Mouse (Mus musculus) mature B cell (primary cell): ENCODE data around the gene Ttc9c.
"Not testable (repeated sequence)": the region's sequence is repeated elsewhere in the genome, so short reads cannot be mapped to it uniquely, and the experiment has no call there.

Experiments
- in situ Hi-C: fragments of 300-500 bp; cut with MboI; formaldehyde crosslinking; loops from 2 replicates; pipeline ENCODE4 v1.14.3; 2019

The Ttc9c gene

DNA sequence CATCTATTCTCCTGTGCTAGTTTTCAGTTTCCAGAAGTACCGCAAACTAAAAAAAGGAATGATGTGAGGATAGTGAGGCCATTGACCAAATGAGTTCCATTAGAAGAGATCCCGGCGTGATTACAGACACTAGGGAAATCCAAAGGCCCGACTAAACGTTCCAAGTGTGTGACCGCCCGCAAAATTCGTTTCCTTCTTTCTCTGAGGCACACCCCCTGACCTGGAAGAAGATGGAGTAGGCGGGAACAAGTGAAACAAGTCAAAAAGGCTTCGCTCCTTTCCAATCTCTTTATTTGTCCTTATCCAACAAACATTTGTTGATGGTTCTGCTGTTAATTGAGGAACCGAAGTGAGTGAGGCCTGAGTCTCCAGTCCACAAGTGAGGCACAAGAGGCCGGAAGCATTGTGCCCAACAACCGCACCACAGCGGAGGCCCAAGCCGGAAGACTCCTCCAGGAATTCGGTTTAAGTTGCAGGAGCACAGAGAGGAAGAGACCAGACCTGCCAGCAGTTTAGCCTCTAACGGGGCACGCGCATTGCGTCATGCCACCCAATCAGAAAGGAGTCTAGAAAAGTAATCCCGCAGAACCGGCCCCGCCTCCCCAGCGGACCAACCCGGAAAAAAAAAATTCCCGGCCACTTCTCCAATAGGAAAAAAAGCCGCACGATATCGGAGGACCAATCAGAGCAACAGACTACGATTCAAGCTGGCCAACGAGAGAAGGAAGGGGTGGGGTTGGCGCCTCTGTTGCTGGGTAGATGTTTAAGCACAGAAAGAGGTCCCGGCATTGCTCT lies at the start of gene Ttc9c:
Gene Ttc9c, minus strand, starts transcription at position 533 of the 795 bp plus-strand sequence.
- in situ Hi-C loops, result no loop called here

DNA sequence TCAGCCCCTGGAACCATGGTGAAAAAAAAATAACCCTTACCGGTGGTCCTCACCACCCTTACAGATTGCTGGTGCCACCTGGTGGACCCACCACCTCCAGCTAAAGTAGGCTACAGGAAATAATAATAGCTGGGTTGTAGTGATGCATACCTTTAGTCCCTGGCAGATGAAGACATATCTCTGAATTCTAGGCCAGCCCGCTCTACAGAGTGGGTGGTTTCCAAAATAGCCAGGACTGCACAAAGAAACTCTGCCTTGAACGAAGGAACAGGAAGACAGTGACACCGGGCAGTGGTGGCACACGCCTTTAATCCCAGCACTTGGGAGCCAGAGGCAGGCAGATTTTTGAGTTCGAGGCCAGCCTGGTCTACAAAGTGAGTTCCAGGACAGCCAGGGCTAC lies 45.1 kb upstream of the Ttc9c start:
- in situ Hi-C loops, result no loop called here

DNA sequence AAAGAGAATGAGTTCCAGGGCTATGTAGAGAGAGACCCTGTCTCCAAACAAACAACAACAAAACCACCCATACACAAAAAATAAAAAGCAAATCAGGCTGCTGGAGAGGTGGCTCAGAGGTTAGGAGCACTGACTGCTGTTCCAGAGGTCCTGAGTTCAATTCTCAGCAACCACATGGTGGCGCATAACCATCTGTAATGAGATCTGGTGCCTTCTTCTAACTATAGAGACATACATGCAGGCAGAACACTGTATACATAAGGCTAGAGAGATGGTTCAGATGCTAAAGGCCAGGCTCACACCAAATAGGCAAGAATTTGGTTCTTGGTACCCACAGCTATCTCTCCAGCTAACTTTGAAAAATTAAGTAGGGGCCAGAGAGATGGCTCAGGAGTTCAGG lies 39.9 kb upstream of the Ttc9c start:
- in situ Hi-C loops, result no loop called here

DNA sequence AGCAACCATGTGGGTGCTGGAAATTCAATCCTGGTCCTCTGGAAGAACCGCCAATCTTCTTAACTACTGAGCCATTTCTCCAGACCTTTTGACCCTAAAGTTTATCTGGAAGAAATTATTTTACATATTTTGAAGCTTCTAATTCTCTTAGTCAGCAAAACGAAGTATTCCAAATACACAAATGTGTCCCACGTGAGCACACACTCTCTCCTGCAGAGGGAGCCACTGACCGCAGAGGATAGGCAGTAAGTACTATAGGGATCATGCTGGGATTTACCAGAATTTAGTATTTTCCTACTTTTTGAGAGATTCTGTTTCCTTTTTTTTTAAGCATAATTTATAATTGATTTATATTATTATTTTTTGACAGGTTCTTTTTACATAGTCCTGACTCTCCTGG lies 38.6 kb upstream of the Ttc9c start:
- in situ Hi-C loops, result no loop called here

DNA sequence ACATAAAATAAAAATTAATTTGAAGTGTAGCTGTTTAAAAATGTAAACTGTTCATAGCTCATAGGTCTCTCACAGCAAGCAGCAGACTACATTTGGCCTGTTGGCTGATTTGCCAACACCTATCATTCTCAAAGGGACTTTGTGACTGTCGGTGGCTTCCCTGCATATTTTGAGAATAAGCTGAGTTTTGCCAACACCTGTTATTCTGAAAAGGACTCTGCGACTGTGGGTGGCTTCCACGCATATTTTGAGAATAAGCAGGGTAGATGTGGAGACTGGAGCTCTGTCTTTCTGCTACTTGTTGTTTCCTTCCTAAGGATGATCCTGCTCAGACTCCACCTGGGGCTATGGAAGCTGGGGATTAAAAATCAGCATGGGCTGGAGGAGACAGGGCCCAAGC lies 34.0 kb upstream of the Ttc9c start:
- in situ Hi-C loops, result loop anchor here (5.0 kb wide), 1 partner anchor 259 kb away; no protein-coding TSS in a partner anchor

DNA sequence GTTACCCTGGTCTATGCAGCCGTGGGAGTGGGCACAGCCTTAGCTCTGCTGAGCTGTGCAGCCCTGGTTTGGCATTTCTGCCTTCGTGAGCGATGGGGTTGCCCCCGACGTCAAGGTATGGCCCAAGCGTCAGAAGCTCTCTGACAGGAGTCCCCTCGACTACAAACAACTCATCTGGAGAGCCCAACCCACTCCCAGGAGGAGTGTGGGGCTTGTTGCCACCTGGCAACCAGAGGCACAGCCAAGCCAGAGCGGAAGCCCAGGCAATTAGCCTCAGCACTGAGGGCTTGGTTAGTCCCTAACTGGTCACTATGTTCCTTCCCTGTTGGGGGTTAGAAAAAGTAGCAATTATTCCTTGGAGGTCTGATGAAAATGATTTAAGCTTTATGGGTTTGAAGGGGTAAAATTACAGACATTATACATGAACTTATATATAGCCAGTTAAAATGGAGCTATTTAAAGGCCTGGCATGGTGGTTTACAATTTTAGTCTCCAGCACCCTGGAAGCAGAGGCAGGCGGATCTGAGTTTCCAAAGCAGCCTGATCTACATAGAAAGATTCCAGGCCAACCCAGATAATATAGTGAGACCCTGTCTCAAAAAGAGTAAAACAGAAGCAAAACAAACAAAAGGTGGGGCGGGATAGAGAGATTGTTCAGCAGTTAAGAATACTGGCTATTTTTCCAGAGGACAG lies 33.2 kb upstream of the Ttc9c start:
- in situ Hi-C loops, result loop anchor here (5.0 kb wide), 1 partner anchor 260 kb away; no protein-coding TSS in a partner anchor

DNA sequence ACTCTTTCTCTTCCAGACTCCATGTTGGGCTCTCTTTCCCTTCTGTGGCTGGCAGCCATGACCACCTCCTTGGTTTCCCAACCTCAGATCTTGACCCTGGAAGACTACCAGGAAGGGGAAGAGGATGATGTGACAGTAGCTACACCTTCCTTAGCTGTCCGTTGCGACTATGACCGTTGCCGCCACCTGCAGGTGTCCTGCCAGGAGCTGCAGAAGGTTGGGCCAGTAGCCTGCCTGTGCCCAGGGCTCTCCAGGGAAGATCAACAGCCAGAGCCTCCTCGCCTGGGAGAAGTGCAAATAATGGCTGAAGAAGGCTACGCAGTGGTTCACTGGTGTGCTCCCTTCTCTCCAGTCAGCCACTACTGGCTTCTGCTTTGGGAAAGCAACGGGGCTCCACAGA lies 32.5 kb upstream of the Ttc9c start:
- in situ Hi-C loops, result loop anchor here (5.0 kb wide), 1 partner anchor 261 kb away; no protein-coding TSS in a partner anchor

DNA sequence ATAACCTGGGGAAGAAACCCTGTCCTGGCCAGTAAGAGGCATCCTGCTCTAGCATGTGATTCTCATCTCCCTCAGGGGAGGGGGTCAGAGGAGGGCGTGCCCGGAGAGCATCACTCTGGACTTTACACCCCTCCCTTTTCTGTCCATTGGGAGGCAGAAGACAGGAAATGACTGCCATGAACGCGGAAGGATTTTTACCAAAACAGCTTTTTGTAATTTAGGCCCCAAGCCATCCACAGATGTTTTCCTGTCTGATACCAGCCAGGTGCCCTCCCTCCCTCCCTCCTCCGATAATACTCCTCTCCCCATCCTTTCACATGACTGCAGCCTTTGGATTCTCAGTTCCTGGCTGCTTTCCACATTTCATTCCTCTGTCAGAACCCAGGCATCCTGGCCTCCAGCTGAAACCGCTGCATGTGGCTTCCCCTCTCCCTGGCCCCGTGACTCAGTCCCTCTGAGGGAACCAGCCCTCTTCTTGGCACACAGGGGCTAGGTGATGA lies 31.3 kb upstream of the Ttc9c start, which contains the start of gene Lrrn4cl:
Gene Lrrn4cl, plus strand, starts transcription at position 367 of the 500 bp plus-strand sequence.
- in situ Hi-C loops, result loop anchor here (5.0 kb wide), 1 partner anchor 262 kb away; no protein-coding TSS in a partner anchor

DNA sequence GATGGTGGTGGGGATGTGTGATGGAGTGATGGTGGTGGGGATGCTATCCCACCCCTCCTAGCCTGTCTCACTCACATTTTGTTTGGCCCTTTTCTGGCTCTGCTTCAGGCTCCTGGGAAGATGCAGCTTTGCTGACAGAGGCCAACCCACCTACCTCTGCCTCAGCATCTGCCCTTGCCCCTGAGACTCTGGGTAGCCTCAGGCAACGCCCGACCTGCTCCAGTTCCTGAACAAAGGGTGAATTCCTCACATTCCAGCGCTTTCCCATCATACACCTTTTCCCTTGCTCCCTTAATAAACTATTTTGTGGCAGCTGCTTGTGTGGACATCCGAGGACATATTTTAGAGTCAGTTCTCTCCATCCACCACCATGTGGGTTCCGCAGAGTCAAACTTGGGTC lies 29.2 kb upstream of the Ttc9c start:
- in situ Hi-C loops, result no loop called here

DNA sequence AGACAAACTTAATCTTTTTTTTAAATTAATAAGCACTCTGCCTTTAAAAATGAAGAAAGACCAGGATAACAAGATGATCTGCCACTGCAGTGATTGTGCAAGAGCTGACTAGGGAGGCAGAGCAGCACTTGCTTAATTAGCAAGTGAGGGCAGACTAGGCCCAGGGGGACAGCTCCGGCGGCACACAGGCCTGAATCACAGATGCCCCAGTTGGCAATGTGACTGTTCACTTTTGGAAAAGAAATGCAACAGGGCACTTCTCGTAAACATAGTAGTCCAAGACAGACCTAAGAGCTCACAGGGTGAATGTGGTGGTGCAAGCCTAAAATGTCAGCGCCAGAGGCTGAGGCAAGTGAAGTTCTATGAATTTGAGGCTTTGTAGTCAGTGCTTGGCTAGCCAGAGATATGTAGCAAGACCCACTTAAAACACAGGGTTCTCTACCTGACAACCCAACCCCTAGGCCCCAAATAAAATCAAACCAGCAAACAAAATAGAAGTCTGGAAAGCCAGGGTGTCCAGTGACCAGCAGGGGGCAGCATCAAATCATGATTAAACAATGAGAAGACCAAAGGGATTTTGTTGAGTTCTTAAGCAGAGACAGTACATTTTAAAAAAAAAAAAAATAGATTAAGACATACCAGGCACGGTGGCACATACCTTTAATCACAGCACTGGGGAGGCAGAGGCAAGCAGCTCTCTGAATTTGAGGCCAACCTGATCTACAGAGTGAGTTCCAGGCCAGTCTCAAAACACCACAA lies 25.4 kb upstream of the Ttc9c start:
- in situ Hi-C loops, result no loop called here

DNA sequence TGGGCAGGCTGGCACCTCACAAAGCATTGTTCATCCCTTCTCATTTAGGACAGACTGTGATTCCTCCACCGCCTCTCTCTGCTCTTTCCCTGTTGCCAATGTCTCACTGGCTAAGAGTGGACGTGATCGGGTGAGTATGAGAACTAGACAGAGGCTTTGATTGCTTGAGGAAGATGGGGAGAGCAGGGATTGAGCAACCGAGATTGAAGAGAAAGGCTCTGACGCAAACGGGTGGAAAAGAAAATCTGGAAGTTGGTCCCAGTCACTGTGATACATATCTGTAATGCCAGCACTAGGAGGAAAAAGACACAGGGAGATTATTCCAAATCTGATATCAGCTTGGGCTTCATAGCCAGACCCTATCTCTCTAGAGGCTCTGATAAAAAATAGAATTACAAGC lies 23.8 kb upstream of the Ttc9c start:
- in situ Hi-C loops, result no loop called here

DNA sequence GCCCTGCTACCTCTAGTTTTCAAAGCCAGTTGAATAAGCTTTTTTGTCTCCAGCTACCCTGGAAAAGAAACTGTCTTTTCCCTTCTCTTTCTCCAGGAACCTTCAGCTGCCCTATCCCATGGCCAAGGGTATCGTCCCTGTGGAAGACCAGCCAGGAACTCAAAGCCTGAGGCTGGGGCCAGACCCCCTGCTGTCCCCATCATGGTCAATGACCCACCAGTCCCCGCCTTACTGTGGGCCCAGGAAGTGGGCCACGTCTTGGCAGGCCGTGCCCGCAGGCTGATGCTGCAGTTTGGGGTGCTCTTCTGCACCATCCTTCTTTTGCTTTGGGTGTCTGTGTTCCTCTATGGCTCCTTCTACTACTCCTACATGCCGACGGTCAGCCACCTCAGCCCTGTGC lies 21.9 kb upstream of the Ttc9c start:
- in situ Hi-C loops, result no loop called here

DNA sequence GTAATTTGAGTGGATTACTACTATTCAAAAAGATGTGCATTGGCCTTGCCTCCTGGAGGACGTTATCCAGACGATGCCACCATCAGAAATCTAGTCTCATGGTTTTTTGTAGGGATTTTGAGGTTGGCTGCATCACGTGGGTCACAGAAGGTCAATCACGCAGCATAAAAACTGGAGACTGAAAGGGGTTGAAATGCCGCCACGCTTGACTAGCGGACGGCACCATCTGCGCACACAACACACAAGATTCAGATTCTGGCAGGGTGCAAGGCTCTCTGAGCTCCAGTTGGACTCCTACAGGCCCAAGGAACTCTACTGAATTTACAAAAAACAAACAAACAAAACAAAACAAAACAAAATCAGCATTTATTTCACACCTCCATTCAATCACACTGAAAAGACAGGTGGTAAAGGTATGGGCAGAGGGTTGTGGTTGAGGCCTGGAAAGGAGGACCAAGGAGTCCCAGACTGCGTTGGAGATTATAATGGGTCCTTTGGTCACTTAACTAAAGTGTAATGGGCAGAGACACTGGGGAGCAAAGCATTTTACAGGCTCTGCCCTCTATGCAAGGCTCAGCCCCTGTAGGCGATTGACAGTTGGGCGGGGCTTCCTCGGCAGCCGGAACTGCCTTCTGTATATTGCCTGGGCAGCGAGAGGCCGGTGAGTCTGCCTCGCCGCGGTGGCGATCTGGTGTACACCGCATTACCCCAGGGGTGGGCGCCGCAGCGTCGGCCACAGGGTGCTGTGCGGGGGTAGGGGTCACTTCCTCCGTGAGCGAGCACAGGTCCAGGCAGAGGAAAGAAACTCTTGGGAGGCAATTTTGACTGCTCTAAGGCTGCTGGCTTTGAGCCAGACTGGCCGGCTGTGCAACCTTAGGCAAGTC lies 21.0 kb upstream of the Ttc9c start:
- in situ Hi-C loops, result no loop called here

DNA sequence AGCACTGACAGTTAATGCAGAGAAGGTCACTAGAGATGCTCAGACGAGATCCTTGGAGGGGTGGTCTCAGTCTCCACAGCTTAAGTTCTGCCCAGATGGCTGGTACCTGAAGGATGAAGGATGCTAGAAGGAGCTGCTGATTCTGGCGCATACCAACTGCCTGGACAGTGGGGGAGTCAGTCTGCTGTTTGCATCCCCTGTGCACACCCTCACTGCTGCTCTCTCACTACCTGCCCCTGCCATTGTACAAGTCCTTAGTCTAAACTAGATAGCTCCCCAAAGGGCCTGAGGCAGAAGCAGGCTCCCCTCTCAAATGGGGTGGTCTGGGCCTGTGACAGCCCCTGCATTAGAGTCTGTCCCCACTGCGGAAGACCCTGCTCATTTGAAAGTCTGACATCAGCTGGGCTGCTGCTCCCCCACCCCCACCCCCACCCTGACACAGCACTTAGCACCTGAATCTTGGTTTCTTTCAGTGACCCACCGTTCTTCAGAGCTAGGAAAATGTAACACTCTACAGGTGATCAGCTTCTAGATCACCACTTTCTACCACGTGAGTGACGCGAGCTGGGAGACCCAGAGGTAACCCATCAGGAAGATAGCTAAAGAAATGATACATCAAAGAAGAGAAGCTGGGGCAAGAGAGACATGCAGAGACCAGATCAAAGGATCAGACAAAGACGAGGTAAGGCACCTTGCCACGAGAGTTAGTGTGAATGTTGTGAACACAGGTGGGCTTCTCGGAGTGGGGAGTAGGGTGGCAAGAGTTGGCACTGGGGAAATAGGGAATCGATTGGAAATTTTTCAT lies 20.2 kb upstream of the Ttc9c start, which contains the start of gene Gng3:
Gene Gng3, minus strand, starts transcription at position 92 of the 805 bp plus-strand sequence.
- in situ Hi-C loops, result no loop called here

DNA sequence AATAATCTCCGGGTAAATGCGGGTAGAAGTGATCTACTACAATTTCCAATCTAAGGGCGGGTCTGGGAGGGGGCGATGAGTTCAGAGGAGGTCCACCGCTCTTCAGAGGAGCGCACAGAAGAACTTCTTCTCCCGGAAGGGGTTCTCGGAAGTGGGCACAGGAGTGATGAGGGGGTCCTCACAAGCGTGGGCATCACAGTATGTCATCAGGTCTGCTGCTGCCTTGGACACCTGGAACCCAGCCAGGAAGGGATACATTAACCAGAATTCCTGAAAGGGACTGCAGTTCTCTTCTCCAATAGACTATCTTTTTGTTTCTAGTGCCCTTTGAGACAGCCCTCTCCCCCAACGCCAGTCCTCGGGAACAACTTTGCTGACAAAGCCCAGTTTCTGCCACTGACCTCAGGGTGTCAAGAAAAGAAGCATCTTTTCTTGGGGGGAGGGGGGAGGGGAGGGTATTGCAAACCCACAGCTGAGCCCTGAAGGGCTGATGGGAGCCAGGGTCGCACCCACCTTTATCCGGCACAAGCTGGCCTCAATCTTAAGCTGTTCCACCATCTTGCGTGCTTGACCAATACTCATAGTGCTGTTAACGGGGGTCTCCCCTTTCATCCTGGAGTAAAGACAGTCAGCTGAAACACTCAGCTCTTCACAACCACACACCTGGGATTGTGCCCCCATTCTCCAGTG lies 19.1 kb upstream of the Ttc9c start:
- in situ Hi-C loops, result no loop called here

DNA sequence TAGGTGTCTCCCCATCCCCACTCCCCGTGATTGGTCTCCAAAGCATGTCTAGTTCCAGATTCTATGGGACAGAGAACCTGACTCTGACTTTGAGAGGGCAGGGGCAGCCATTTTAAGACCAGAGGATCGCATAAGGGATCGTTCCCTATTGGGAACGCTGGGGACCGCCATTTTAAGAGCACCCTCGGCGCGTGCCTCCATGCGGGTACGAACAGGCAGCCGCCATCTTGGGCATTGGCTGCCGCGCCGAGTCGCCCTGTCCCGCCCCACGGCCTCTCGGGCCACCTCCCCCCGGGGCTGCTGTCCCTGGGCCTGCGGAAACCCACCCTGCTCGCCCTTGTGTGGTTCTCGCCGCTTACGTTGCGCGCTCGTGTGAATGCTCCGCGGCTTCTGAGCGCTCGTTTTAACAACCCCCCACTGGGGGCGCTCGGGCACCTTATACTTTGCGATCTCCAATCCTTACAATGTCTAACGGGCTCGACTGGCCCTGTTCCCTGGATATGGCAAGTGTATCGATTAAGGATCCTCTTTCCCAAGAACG lies 18.2 kb upstream of the Ttc9c start, which contains the start of gene Bscl2:
Gene Bscl2, plus strand, starts transcription at position 217 of the 541 bp plus-strand sequence.
- in situ Hi-C loops, result no loop called here

DNA sequence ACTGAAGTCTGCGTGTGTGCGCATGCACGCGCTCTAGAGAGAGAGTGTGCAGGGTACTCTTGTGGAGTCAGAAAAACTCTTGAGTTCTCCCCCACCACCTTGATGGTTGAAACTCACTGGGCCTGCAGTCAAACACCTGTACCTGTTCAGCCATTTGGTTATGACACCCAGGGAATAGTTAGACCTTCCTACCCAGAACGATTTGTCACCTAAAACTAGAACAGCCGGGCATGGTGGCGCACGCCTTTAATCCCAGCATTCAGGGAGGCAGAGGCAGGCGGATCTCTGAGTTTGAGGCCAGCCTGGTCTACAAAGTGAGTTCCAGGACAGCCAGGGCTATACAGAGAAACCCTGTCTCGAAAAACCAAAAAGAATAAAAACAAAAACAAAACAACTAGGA lies 17.2 kb upstream of the Ttc9c start:
- in situ Hi-C loops, result not testable (repeated sequence)

DNA sequence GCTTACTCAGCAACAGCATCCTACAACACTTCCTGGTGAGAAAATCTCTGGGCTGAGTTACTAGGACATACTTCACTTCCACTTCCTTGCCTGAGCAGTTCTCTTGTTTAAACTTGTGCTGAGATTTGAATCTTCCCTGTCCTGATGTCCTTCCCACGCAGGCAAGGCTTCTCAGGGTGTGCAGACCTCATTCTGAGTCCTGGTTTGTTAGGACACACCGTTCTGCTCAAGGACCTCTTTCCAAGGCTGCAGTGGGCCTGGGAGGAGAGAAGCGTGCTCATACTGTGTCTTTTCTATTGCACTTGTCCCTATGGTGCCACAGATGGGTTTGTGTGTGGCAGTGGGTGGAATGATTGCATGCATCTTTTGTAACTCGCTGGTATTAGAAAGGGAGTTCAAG lies 13.8 kb upstream of the Ttc9c start:
- in situ Hi-C loops, result no loop called here

DNA sequence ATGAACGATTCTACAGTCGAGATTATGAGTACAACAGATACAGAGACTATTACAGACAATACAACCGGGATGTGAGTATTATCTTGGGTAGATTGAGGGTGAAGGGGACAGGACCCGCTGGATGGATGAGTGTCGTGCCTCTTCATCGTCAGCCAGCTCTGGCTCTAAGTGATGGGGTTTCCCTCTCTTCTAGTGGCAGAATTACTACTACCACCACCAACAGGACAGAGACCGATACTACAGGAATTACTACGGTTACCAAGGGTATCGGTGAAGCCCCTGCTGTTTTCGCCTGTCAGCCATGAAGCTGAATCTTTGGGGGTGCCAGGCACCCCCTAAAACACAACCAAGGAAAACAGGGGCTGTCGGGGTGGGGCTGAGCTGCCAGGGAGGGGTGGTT lies 12.1 kb upstream of the Ttc9c start:
- in situ Hi-C loops, result no loop called here
